Mouse (Mus musculus) neutrophil, adult 5-6 weeks (primary cell): ENCODE measurements at regions not wholly inside any gene's neighbourhood (a gene's known extent, or its start where the extent isn't known, plus 50 kb on each side); places are given as distances from the start of the nearest gene placed in this dataset.
"Not testable (repeated sequence)": the region's sequence is repeated elsewhere in the genome, so short reads cannot be mapped to it uniquely, and the experiment has no call there.

Experiments used
- ATAC-seq: fragments of 151-379, 151-347 bp; 2 replicates; pipeline ENCODE4 v1.8.0; 2017; ENCODE audit warnings: mild to moderate bottlenecking, moderate TSS enrichment; ENCODE audit not compliant: insufficient number of reproducible peaks, poor library complexity, low FRiP score, severe bottlenecking; ENCODE audit errors: extremely low read depth

- ATAC-seq = no peak
Observed at GRCm38 (mm10) chr5:64694606-64695005, 108.6 kb upstream of the Klf3 start.

GRCm38 (mm10) chr5:64696099-64696498 lies 107.1 kb upstream of the Klf3 start:
- no peak for ATAC-seq

- ATAC-seq = no peak
Observed at GRCm38 (mm10) chr5:64697466-64697865, 105.7 kb upstream of the Klf3 start.

GRCm38 (mm10) chr5:64698458-64699116 lies 104.6 kb upstream of the Klf3 start:
- ATAC-seq = no peak

GRCm38 (mm10) chr5:64700030-64700429 lies 103.2 kb upstream of the Klf3 start:
- no peak for ATAC-seq

GRCm38 (mm10) chr5:64701219-64701779 lies 101.9 kb upstream of the Klf3 start:
- no peak for ATAC-seq

GRCm38 (mm10) chr5:64701780-64702231 lies 101.4 kb upstream of the Klf3 start:
- peak; percentile 54; the same call in 1 of the 2 replicates for ATAC-seq

GRCm38 (mm10) chr5:64702404-64702803 lies 100.8 kb upstream of the Klf3 start:
- ATAC-seq = not testable (repeated sequence)

- ATAC-seq = no peak
Observed at GRCm38 (mm10) chr5:64703091-64703872, 99.9 kb upstream of the Klf3 start.

GRCm38 (mm10) chr5:64704144-64704543 lies 99.0 kb upstream of the Klf3 start:
- ATAC-seq = no peak

- no peak for ATAC-seq
Observed at GRCm38 (mm10) chr5:64706586-64706985, 96.6 kb upstream of the Klf3 start.

- no peak for ATAC-seq
Observed at GRCm38 (mm10) chr5:64709146-64709545, 94.0 kb upstream of the Klf3 start.

GRCm38 (mm10) chr5:64710236-64710635 lies 93.0 kb upstream of the Klf3 start:
- no peak for ATAC-seq

- no peak for ATAC-seq
Observed at GRCm38 (mm10) chr5:64710968-64711367, 92.2 kb upstream of the Klf3 start.

- ATAC-seq = no peak
Observed at GRCm38 (mm10) chr5:64714221-64714653, 89.0 kb upstream of the Klf3 start.

GRCm38 (mm10) chr5:64714710-64715109 lies 88.5 kb upstream of the Klf3 start:
- ATAC-seq = no peak

GRCm38 (mm10) chr5:64716551-64716950 lies 86.6 kb upstream of the Klf3 start:
- no peak for ATAC-seq

GRCm38 (mm10) chr5:64722211-64722610 lies 81.0 kb upstream of the Klf3 start:
- no peak for ATAC-seq

- no peak for ATAC-seq
Observed at GRCm38 (mm10) chr5:64727847-64728246, 75.3 kb upstream of the Klf3 start.

GRCm38 (mm10) chr5:64732356-64732755 lies 70.8 kb upstream of the Klf3 start:
- no peak for ATAC-seq
